Mouse (Mus musculus) adrenal gland (tissue): ENCODE data around the gene 4930595M18Rik.

Experiments used
- intact Hi-C: fragments of 180-260 bp; cut with DNase I; formaldehyde crosslinking; loops from one replicate; pipeline ENCODE4 v1.15.1; 2025
- long read RNA-seq, 2 experiments: library from polyadenylated mRNA; unstranded; transcript quantifications; one replicate each; pipeline ENCODE4 v2.0.0; 2020; ENCODE audit warnings: borderline replicate concordance in 1 of 2; ENCODE audit not compliant: insufficient replicate concordance in 1 of 2

Gene 4930595M18Rik
- long read RNA-seq, experiment 1, result 0 reads
- long read RNA-seq, experiment 2, result 0 reads

- intact Hi-C loops, result no loop called here
Measured at GRCm38 (mm10) chrX:81458021-81458420, at the start of gene 4930595M18Rik. TSS of gene 4930595M18Rik (minus strand) at chrX:81458121.

- intact Hi-C loops, result no loop called here
Measured at GRCm38 (mm10) chrX:81472500-81472899, 14.6 kb upstream of the 4930595M18Rik start.
